Mouse (Mus musculus): ENCODE measurements around the gene H60c.
"Not testable (repeated sequence)": the region's sequence is repeated elsewhere in the genome, so short reads cannot be mapped to it uniquely, and the experiment has no call there.

H60c gene

DNA sequence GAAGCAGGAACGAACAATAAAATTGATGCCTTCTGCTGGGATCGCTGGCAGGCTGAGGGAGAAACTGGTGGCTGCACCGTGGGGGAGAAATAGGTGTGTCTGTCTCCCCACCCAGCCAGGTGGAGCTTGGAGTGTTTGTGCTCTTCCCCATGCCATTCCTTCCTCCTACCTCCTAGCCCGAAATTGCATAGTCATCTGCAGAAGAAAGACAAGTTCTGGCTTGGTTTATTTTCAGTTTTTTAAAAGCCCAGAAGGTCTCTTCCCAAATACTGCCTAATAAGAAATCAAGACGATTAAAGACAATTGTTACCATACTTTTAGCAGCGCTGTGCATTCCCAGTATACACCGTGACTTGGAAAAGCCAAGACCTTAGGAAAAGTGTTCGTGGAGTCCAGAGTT, at the start of gene H60c:
Gene H60c, minus strand, starts transcription at position 101 of the 400 bp plus-strand sequence.
- in situ Hi-C loops (cut with MboI; ENCODE audit: low pct_unique_long_range_greater_than_20kb in 1 of 2, low sequenced_read_pairs in 2 of 2, unreplicated experiment in 1 of 2), result no loop called here

DNA sequence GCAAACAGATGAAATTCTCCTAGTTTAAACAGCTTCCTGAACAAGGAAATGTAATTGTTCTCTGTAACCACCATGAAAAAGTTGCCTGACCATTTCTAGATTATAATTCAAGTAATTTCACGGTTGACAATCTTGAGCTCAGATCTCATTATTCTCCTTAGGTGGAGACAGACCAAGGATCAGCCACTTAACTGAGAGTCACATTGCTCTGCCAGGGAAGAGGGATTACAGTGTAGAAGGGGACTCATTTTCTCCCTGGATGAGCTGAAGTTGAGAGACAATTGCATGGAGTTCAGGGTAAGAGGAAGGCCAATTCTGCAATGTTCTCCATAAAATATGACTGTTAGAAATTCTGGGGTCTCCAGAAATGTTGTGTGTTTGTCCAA, 41.2 kb upstream of the H60c start:
- in situ Hi-C loops (cut with MboI; ENCODE audit: low pct_unique_long_range_greater_than_20kb in 1 of 2, low sequenced_read_pairs in 2 of 2, unreplicated experiment in 1 of 2), result no loop called here

DNA sequence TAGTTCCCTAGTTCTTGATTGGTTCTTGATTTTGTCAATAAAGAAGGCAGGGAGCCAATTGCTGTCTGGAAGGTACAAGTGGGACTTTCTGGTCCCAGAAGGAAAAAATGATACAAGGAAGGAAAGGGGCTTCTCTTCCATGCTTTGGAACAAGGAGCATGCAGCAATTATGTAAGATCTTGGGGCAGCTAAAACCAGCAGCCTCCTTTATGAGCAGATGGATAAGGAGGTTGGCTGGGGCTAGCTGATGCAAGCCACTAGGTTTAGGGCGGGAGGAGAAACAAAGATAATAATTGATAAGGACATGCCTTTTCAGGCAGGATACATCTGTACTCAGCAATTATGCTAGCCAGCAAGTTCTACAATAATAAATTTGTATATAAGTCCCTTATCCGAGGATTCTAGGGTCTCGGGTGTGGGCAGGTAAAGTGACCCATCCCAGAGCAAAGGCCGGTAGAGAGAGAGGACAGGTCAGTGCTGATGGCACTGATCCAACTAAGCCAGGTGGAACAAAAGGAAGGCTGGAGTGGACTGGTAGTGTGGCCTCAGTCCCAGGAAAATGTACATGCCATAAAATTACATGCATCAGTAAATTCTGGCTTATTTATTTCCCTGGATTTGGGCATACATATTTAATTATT, 40.7 kb upstream of the H60c start:
- in situ Hi-C loops (cut with MboI; ENCODE audit: low pct_unique_long_range_greater_than_20kb in 1 of 2, low sequenced_read_pairs in 2 of 2, unreplicated experiment in 1 of 2), result no loop called here

DNA sequence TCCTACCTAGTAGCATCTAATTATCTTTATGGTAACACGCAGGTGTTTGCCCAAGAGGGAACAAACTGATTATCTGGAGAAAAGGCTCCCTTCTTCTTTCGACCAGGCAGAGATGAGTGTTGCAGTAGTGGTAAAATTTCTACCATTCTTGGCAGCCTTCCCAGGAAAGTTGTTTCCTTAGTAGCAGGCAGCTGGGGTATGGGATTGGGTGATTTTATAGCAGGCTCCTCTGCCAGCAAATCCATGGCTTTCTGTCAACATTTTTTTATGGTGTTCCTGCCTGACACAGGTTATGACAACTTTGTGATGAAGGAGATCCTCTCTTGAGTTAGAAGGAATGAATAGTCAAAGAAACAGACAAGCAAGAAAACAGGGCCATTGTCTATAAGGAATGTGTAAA, 40.2 kb upstream of the H60c start:
- in situ Hi-C loops (cut with MboI; ENCODE audit: low pct_unique_long_range_greater_than_20kb in 1 of 2, low sequenced_read_pairs in 2 of 2, unreplicated experiment in 1 of 2), result no loop called here

DNA sequence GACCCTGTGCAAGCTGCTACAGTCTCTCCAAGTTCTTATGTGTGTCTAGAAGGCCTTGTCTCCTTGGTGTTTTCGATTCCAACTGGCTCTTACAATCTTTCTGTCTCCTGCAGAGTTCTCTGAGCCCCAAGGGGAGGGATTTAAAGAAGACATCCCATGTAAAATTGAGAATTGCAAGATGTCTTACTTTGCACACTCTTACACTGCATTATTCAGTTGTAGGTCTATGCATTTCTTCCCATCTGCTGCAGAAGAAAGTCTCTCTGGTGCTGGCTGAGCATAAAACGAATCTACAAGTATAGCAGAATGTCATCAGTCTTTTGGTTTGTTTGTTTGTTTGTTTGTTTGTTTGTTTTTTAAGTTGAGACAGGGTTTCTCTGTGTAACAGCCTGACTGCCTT, 26.4 kb upstream of the H60c start:
- in situ Hi-C loops (cut with MboI; ENCODE audit: low pct_unique_long_range_greater_than_20kb in 1 of 2, low sequenced_read_pairs in 2 of 2, unreplicated experiment in 1 of 2), result no loop called here

DNA sequence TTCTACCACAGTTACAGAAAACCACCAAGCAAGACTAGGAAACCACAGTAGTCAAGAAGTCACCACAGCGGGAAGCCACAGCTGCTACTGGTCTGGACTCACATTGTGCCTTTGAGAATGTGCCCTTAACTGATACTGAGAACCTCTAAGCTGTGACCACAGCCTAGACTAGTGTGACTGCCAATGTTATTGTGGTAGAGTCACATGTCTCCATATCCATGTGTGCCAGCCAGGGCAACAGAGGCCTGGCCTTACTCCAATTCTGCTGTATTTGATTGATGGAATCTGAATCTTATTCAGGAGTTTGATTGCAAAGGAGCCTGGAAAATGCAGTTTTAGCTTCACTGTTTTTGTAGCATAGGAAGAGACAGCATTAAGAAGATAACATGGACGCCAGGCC, 13.5 kb upstream of the H60c start:
- in situ Hi-C loops (cut with MboI; ENCODE audit: low pct_unique_long_range_greater_than_20kb in 1 of 2, low sequenced_read_pairs in 2 of 2, unreplicated experiment in 1 of 2), result no loop called here

DNA sequence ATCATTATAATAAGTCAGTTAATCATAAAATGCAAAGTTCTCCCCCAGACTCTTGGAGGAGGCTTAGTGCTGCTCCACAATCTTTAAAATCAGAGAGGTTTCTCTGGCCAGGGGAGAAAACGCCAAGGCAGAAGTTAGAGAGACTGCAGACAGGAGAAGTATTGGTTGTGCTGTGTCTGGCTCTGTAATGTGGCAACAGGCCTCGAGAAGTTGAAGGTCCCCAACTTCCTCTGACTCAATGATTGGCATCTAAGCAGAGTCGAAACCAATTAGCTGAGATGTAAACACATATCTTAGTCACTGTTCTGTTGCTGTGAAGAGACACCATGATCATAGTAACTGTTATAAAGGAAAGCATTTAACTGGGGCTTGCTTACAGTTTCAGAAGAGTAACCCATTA, 6.5 kb upstream of the H60c start:
- in situ Hi-C loops (cut with MboI; ENCODE audit: low pct_unique_long_range_greater_than_20kb in 1 of 2, low sequenced_read_pairs in 2 of 2, unreplicated experiment in 1 of 2), result no loop called here

DNA sequence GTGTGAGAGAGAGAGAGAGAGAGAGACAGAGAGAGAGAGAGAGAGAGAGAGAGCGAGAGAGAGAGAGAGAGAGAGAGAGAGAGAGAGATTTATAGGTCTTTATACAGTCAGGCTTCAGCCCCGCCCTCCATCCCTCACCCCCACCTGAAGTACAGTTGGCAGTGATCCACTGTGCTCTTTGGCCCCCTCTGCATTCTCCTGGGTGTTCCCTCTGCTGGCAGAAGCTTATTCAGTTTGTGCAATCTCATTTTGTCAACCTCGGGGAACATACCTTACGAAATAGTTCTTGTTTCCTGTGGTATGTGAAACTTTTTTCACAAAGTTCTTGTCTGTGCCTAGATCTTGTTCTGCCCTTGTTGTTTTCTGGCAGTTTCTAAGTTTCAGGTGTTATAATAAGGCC, 3.5 kb upstream of the H60c start:
- in situ Hi-C loops (cut with MboI; ENCODE audit: low pct_unique_long_range_greater_than_20kb in 1 of 2, low sequenced_read_pairs in 2 of 2, unreplicated experiment in 1 of 2), result no loop called here

DNA sequence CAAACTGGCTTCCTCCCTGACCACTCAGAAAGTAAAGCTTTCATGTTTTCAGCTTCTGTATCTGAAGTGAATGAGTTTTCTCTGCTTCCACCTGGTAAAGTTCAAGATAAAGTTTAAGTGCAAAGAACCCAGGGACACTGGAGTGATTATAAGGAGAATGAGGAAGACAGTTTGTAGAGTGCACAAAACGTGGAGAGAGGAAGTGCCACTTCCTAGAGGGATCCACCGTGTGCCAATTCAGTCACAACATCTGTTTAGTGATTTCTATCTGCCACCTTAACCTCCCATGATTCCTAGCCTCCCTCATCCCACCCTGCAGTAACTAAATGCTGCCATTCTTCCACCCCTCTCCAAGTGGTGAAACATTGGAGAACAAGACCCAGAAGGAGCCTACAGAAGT, 842 bp downstream of the H60c start:
- in situ Hi-C loops (cut with MboI; ENCODE audit: low pct_unique_long_range_greater_than_20kb in 1 of 2, low sequenced_read_pairs in 2 of 2, unreplicated experiment in 1 of 2), result no loop called here

DNA sequence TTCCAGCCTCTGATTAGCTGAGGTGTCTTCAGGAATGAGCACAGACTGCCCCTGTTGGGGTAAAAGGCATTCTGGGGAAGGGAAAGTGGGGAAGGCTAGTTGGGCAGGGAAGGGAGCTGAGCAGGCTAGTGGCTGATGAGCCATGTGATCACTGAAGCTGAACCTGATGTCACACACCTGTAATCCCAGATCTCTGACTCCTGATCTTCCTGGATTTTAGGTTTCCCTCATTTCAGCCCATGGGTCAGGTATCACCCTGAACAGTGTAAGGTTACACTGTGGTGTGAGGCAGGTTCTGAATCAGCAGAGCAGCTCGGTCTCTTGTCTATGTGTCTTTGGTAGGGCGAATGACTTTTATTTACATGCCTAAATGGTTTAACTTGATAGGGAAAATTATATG, 4.8 kb downstream of the H60c start:
- in situ Hi-C loops (cut with MboI; ENCODE audit: low pct_unique_long_range_greater_than_20kb in 1 of 2, low sequenced_read_pairs in 2 of 2, unreplicated experiment in 1 of 2), result no loop called here

DNA sequence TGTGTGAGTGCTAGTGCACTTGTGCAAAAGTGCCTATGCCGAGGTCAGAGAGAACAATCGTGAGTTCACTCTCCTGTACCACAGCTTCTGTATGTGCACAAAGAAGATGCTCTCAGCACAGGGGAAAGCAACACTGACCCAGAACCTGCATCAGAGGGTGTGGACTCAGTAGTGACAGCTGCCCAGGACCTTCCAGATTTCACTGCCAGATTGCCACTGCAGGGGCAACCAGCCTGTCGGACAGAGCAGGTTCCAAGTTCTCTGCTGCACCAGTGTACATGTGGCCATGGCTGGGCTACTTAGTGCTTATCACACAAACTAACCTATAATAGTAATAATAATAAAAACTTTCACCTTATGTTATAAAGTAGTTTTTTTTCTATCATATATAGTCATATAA, 10.2 kb downstream of the H60c start:
- in situ Hi-C loops (cut with MboI; ENCODE audit: low pct_unique_long_range_greater_than_20kb in 1 of 2, low sequenced_read_pairs in 2 of 2, unreplicated experiment in 1 of 2), result no loop called here

DNA sequence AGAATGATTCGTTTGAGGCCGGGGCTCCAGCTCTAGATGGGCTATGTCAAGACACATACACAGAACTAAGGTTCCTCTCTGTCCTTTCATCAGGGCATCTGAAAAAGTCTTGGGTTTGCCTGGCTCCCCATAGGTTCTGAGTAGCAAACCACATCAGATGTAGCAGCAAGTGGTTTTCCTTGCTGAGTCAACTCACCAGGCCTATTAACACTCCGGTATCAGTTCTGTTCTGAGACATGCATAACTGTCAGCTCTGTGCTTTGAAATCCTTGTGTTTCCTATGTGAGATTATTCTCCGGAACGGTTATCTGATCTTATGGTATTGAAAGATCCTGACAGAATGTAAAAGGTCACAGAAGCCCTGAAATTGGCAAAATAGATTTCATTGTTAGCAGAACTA, 29.1 kb downstream of the H60c start:
- in situ Hi-C loops (cut with MboI; ENCODE audit: low pct_unique_long_range_greater_than_20kb in 1 of 2, low sequenced_read_pairs in 2 of 2, unreplicated experiment in 1 of 2), result not testable (repeated sequence)

DNA sequence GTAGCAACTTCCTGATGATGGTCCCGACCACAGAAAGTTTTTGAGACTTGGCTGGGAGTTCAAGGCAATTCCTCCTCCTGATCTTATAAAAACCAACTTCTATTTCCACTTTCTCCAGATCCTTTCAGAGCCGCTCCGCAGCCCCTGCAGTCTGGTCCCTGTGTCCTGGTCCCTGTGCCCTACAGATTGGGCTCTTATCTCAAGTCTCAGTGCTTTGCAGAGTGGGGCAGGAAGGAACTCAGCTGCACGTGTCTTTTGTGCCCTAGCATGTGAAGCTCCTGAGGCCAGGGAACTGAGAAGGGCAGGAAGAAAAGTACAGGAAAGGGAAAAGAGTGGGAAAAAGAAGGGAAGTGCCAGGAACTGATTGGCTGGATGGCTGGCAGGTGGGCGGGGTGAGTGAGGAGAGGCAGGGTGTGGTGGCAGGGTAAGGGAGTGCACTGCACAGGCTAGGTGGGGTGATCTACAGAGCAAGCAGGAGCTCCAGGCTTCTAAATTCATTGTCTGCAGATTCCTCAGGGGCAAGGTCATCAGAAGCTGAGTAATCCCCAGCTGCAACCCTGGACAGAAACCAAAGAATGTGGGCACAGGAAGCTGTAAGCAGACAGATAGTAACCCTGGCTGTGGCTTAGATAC, 30.8 kb downstream of the H60c start:
- in situ Hi-C loops (cut with MboI; ENCODE audit: low pct_unique_long_range_greater_than_20kb in 1 of 2, low sequenced_read_pairs in 2 of 2, unreplicated experiment in 1 of 2), result no loop called here

DNA sequence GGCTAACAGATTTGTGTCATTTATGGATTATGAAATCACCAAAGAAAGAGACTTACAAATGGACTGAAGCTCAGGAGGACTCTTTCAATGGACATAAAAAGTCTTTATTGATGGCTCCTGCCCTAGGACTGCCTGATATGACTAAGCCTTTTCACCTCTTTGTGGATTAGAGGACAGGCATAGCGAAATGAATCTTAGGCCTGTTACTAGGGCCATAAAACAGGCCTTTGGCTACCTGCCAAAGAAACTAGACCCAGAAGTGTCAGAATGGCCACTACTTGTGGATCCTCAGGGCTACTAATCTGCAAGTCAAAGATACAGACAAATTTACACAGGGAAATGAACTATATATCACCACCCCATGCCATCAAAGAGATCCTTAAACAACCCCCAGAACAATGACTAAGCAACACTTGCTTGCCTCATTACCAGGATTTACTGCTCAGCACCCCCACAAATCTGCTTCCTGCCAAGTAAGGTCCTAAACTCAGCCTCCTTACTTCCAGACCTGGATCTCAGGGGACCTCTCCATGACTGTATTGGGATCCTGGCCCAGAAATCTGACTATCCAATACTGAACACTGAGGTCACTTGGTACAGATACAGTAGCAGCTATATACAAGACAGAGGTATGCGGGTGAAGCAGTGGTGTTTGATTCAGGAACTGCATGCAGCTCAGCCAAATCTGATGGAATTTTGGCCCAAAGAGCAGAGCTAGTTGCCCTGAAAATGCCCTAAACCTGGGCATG, 39.0 kb downstream of the H60c start:
- in situ Hi-C loops (cut with MboI; ENCODE audit: low pct_unique_long_range_greater_than_20kb in 1 of 2, low sequenced_read_pairs in 2 of 2, unreplicated experiment in 1 of 2), result no loop called here

Measured in mouse embryonic stem cell (cell line).